Mouse (Mus musculus) adrenal gland, adult 18-20 months (tissue): ENCODE measurements around the gene Arhgap18. TPM values are rescaled to one million over a fixed set of nuclear protein-coding genes. Genes with fewer than 3 reads are reported as not detected.

Experiments
- DNase-seq, 2 experiments: peaks; one replicate each; pipeline ENCODE4 v3.0.0; 2021 to 2022; ENCODE audit warnings: low spot score in 2 of 2
- total RNA-seq, 2 experiments: library from RNA; stranded (reverse); gene quantifications; 1 replicate in 1 of 2; 2 replicates in 1 of 2; pipeline ENCODE4 v1.2.3; 2021

Arhgap18 gene
- total RNA-seq, 2 experiments from 2014 or later = 20.1 to 25.8 TPM

DNA sequence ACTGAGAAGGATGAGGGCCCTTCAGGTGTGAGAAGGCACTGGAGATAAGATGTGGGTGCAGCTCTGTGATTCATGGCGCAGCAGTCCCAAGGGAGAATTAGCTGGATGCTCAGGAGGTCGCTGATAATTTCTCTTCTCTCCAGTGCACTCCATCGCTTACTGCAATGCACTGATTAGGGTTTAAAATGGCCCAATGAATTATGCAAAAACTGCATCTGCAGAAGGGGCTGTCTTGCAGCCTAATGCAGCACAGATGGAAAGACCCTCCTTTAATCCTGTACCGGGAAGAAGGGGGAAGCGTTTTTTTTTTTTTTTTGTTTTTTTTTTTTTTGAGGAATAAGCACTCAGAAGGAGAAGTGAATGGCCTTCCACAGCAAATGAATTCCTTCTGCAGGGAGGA is 74.1 kb downstream of the Arhgap18 start:
- no peak for DNase-seq

DNA sequence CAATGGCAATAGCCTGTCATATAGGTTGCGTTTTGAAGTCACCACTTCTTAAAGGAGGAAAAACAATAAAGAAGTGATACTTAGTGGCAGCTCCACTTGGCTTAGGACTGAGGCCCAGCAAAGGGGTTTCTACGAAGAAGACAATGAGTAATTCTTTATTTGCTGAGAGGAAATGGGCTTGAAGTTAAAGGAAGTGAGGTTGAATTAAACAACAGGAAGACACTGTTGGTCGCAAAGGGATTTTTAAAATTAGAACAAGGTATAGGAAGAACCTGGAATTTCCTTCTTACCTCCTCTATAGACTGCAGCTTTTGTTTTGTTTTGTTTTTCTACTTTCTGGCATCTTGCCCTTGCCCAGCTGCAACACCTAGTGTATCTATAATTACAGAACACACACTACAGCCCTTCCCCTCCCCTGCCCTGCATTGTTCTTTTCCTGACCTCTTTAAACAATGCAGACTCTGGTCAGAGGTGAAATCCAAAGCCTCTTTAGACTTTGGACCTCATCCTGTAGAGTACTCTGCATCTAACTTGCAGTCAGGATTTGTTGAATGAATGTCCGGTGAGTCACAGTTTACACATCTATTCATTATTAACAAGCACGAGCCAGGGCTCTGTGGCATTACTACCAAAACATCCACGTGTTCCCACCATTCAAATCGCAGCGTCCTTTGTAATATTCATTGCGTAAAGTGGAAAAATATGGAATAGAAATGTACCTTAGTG is 75.4 kb downstream of the Arhgap18 start:
- no peak for DNase-seq

DNA sequence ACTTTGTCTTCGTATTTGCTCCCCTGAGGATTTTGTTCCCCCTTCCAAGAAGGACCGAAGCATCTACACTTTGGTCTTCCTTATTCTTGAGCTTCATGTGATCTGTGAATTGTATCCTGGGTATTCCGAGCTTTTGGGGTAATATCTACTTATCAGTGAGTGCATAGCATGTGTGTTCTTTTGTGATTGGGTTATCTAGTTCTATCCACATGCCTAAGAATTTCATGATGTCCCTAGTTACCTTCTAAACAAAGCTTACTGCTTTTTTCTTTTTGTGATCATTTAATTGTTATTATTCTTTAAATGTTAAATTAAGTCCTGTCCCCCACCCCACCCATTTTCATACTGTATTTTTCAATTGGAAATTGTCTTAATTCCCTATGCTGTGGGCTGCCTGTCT is 78.8 kb downstream of the Arhgap18 start:
- no peak for DNase-seq

DNA sequence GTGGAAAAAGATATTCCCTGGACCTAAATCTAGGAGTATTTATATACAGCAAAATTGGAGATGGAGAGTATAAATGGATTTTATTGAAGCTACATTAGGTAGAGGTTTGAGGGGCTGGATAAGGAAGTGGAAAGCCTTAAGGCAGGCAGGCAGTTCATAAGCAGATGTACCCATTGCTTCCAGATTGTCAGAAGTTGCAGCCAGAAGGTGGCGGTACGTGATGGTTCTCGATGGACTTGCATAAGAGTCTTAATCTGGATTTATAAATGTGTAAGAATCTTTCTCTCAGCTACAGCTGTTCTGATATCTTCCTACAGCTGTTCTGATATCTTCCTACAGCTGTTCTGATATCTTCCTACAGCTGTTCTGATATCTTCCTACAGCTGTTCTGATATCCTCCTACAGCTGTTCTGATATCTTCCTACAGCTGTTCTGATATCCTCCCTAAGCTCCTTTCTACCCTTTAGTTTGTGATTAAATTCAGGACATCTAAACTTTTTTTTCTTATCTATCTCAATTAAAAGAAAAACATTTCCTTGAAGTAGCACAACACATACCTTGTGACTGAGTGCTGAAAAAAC is 79.5 kb downstream of the Arhgap18 start:
- no peak for DNase-seq

DNA sequence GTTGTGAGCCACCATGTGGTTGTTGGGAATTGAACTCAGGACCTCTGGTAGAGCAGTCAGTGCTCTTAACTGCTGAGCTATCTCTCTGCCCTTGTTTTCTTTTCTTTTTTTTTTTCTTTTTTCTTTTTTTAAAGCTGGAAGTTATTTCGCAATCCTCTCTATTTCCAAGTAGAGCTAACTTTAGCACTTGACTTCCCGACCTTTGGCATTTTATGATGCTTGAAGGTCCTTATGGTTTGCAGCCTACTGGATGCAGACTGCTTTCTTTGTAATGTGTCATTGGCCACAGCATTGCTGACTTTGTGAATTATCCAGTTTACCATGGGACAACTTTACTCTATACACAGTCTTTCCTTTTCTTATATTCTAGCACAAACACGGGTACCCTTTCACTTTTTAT is 80.2 kb downstream of the Arhgap18 start:
- no peak for DNase-seq

DNA sequence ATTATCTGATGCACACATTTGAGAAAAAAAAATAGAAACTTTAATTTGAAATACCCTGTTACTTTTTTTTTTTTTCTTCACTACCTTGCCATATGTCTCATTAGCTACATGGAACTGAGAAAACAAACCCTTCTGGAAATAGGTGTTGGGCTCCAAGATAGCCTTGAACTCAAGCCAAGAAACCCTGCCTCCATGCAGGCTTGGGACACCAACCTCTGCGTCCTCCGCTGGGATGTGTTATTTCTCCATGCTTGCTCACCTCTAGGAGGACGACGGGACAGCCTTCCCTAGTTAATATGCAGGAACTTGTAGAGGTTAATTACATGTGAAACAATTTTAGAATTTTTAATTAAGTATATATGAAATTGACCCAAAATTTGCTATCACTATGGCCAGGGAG is 96.1 kb downstream of the Arhgap18 start:
- DNase-seq = no peak

DNA sequence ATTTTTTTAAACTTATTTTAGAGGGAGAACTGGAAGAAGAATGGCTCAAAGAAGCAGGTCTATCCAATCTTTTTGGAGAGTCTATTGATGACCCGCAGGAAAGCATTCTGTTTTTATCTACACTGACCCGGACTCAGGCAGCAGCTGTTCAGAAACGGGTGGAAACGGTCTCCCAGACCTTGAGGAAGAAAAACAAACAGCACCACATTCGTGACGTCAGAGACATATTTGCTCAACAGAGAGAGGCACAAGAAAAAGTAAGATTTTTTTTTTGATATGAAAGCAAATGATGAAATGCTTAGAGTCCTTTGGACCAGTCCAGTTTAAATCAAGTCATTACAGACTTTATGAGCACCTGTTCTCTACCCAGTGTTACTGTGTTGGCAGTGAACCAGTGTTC is 96.6 kb downstream of the Arhgap18 start:
- no peak for DNase-seq

DNA sequence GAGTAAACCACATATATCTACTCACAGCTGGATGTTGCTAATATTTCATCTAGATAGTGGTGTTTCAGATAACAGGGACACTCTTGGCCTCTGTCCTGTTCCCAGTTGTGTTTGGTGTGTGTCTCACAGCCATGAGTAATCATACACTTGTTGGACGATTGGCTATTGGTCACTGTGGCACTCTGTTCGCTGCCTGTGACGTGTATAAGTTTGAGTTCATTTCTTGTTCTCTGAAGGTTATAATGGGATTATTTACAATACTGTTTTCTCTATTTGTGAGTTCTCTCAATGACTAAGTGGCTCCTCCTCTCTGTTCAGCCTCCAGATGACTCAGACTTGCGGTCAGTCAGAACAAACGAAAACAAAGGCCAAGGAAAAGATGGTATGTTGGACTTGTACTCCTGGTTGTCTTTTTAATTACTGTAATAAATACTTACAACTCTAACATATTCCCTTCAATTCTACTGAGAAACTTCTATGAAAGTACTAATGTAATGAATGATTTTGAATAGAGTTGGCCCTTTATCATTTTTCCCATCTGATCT is 101.4 kb downstream of the Arhgap18 start:
- no peak for DNase-seq

DNA sequence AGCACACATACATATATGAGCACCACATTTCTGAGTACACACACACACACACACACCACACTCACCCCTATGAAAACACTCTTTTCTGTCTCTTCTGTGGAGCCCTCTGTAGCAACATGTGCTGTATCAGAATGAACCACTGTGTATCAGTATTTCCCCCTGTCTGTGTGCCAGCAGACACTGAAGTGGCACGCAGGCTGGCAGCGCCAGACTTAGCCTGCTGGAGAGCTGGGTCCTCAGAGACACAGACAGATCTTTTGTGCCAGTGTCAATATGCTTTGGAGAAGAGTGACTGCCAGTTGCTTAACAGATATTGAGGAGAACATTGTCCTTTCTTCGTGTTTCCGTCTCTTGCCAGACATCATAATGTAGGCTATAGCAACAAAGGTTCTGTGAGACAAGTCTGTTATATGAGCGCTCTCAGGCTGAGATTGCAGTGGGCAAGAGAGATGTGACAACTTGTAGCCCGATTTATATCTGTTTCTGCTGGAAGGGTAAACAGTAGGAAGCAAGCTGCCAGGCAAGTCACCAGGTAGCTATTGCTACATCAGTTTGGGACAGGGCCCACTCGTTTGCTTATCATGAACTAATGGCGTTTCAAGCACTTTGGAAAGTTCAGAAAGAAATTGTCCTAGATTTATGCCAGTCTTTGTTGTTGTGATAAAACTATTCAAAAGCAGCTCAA is 102.8 kb downstream of the Arhgap18 start:
- no peak for DNase-seq

DNA sequence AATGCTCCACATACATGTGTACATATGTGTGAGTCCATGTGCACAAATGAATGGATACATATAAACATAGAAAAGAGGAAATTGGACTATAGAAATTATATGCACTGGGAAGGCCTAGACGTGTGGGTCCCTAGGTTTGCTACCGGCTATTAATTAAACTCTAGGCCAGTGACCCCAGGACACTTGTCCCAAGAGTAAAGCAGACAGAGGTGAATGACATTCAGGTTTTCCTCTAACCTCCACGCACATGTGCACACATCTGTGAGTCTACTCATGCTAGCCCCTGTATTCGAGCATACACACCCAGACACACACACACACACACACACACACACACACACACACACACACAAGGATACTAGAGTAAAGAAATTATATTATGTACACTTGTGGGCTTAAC is 104.4 kb downstream of the Arhgap18 start:
- no peak for DNase-seq

DNA sequence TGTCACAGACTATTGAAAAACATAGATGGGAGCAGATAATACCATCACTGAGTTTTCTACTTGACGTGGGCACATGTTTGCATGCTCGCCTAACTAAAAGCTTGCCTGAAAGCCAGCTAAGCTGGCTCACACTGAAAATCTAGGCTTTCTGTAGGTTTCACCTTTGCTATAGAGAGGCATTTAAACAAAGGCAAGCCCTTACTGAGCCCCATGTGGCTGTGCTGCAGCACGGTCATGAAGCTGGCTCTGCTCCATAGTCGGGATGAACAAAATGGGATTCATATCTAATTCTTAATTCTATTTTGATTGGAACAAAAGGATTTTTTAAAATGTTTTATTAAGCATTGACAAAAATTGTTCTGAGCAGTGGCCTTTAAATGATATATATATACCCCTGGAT is 105.3 kb downstream of the Arhgap18 start:
- no peak for DNase-seq

DNA sequence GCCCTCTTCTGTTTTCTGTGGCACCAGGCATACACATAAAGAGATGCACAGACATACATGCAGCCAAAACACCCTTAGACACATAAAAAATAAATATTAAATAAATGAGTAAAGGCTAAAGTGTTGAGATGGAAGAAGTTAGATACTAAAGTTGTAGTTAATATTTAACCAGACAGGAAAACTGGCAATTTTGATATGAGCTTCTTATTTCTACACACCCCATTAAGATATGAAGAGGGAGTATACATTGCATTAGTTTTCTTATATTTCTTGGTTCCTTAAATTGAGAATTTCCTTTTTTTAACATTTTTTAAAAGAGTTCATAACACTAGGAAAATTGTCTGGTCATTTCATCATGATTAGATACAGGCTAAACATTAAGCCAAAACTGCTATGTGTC is 108.0 kb downstream of the Arhgap18 start:
- no peak for DNase-seq

DNA sequence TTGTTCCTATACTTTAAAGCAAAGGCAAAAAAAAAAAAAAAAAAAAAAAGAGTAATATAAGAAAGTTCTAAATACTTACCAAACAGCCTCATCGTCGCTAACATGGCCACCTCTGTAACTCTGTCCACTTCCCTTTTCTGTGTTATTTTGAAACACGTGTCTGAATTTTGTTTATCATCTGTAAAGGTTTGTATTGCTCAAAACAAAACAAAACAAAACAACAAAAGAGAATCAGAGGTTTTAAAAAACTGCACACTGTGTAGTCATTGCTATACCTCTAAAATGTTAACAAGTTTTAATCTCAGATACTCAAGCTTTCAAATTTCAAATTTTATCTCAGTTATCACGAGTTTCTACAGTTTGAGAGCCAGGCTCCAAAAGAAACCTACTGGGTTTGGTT is 109.0 kb downstream of the Arhgap18 start:
- no peak for DNase-seq

DNA sequence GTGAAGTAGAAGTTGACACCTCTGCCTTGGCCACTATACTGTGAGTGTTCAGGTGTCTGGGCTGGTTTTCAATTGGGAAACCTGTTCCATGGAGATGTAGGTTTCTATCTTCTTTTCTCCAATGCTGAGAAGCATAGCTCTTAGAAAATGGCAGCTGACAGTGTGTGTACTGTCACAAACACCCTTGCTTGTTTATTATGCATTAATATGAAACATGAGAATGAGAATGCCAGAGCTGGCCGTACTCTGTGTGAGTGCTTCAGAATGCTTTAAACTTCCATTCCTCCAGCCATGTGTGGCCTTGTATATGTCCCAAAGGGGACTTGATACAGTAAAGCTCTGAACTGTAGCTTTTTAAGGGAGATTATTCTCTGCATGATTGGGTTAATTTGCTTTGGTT is 110.8 kb downstream of the Arhgap18 start:
- no peak for DNase-seq

DNA sequence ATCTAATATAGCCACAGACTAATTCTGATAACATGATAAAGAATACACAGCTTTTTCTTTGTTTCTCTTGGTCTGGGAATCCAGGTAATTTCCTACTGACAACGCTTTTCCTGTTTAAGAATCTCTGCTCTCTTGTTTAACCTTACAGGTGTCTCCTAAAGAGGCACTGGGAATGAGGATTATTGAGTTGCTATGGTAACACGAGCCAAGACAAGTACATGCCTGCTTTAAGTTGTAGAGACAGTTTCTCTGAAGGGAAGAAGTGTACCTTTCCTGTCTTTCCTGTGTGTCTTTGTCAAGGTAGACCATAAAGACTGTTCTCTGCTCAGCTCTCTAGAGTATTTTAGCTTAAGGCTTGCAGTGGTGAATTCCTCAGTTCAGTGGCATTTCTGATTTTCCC is 117.6 kb downstream of the Arhgap18 start:
- DNase-seq = no peak

DNA sequence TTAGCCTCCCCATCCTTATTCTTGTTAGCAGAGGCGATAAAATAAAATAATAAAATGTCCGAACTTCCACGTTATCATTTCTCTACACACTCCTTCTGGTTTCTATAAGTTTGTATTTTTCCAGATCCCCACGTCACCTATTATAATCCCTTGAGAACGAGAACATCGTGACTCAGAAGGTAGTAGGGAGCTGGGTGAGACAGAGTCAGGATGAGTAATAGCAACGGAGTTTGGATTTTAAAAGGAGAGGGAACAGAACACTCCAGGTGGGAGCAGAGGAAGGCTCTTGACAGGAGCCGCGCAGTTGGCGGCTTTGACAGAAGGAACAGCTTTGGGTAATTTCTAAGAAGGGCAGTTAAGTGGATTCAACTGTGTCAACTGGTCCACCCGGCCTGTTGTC is 124.1 kb downstream of the Arhgap18 start:
- no peak for DNase-seq

DNA sequence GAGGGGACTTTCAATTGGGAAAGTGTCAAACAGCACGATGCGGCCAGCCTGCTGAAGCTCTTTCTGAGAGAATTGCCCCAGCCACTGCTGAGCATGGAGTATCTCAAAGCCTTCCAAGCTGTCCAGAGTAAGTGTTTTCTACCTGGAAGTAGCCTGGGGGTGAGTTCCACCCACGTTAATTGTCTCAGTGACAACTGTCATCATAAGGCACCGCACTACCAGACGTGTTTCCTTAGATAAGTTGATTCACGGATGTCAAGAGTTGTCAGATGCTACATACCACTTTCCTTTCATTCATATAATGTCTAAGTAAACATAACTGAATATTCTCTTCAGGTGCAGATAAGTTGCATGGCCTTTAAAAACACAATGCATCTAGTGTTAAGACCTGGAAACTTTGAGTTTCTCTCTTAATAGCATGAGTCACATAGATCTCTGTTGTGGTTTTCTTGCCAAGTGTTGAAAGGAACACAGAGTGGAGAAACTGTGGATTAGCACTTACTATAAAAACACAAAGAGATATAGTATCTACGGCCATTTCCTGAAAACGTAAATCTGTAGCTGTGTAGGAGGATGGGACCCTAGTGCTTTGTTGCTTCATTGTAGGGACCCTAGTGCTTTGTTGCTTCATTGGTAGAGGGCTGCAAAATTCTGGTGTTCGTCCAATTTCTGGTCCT is 125.8 kb downstream of the Arhgap18 start:
- DNase-seq = no peak

DNA sequence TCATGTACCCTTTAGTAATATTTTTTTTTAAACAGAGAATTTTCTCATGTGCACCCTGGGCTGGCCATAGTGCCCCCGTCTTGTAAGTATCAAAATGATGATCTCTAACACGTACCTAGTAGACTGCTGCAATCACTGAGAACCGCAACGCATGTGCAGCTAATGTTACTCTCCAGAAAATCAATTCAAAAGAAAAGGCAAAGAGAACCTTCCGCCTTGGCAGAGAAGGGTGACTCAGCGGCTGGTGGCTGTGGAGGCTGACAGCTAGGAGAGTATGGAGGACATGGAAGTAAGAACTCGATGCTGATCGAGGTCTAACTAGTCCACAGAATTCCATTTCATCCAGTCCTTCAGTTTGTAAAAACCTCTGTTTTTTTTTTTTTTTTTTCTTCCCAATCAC is 131.7 kb downstream of the Arhgap18 start:
- DNase-seq = no peak

DNA sequence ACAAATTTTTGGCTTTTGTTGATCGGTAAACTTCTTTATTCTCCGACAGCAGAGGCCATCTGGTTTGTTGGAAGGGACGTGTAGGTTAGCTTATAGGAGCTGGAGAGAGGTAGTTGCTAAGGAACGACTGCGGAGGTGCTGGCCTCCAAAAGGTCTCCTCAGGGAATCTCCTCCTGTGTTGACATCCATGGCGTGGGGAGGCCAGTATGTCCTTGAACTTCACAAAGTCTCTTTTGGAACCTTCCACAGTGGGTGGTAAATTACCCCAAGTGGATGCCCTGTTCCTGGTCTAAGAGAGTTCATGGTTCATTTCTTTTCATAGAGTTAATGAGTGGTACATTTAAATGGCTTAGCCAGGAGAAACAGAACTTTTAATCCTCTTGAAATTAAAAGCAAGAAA is 136.0 kb downstream of the Arhgap18 start:
- DNase-seq = peak in 1 of 2 experiments; percentile 25

DNA sequence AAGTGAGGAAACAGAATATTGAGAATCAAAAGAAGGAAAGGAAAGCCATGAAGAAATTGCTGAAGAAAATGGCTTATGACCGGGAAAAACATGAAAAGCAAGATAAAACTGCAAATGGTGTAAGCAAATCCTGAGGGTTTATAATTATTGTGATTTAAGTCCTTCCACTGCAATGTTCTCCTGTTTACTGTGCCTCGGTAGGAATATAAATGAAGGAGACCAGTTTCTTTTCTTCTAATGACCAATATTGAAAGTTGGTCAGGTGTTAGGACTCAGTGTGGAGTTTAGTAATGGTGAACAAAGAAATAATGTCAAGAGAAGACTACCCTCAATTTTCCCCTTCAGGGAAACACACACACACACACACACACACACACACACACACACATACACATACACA is 136.5 kb downstream of the Arhgap18 start:
- no peak for DNase-seq

DNA sequence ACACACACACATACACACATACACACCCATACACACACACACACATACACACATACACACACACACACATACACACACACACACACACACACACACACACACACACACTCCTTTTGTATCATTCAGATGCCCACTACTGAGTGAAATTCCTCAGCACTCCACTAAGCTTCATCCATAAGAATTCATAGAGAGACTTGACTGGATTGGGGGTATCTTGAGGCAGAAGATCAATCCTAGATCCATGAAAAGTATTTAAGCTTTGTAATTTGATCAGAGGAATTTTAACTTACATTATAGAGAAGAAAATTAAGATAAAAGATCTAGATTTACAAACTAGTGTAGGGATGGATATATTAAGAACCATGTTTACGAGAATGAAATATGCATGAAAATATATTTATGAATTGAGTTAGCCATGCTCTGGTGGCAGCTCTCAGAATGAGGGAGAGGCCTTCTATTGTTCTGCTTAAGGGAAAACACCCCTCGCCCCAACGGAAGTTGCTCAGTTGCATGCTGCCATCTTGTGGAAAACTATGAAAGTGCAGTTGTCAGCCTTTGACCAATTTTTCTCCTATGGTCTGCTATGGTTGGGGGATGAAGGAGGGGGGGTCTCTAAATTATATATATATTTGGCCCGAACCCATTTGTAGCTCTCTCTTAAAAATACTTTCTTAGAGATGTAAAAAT is 137.2 kb downstream of the Arhgap18 start:
- peak; percentile 59 to 67 for DNase-seq
